8 mouse cellular contexts compared by ENCODE assay signal in genomic region chr16:30969266-30970064, GRCm38 (mm10).
A peak's percentile ranks its signal among the peaks of the same experiment; 100 is the strongest.
DNase-seq lines count a peak whose midpoint lies in the region; ATAC-seq and TF ChIP-seq lines count a peak whose summit lies in the region.

No protein-coding gene starts in this region.

- H3K27ac ChIP-seq in CH12.LX (ENCODE audit: insufficient read depth, low read depth), result no peak overlapping the region
- no peak overlapping the region for H3K27ac ChIP-seq in hindbrain, embryonic 11.5 days (ENCODE audit: low read depth, low read length)
- H3K27ac ChIP-seq in limb, embryonic 10.5 days, result peak overlapping the region; percentile 42; the same call in 1 of the 2 replicates
- H3K27ac ChIP-seq in midbrain, embryonic 11.5 days (ENCODE audit: low read depth, low read length), result no peak overlapping the region

- peaks cover 38 to 72% of the 10 kb centered on the region in 2 experiments for H3K4me1 ChIP-seq in CH12.LX (ENCODE audit: control insufficient read depth in 1 of 2, insufficient read depth in 2 of 2)
- H3K4me1 ChIP-seq in hindbrain, embryonic 11.5 days (replicated peaks; ENCODE audit: control insufficient read depth, insufficient read depth, low read length), result peaks cover 4% of the 10 kb centered on the region; the same call in 1 of the 2 replicates
- H3K4me1 ChIP-seq in limb, embryonic 10.5 days, result peaks cover 10% of the 10 kb centered on the region
- peaks cover 6% of the 10 kb centered on the region for H3K4me1 ChIP-seq in midbrain, embryonic 11.5 days (ENCODE audit: control insufficient read depth, insufficient read depth, low read length)

- 70% methylated on average over 18 of the region's 18 CpGs for whole genome bisulfite sequencing in hindbrain, embryonic 11.5 days
- 76% methylated on average over 18 of the region's 18 CpGs for WGBS in limb, embryonic 10.5 days
- 68% methylated on average over 18 of the region's 18 CpGs for WGBS in midbrain, embryonic 11.5 days

- H3K79me2 ChIP-seq in CH12.LX (replicated peaks; ENCODE audit: control insufficient read depth, extremely low read depth, insufficient read depth, poor library complexity, severe bottlenecking), result no peaks in the 10 kb centered on the region

- no peak overlapping the region for H3K4me2 ChIP-seq in CH12.LX (ENCODE audit: insufficient read depth, low read depth, poor library complexity, severe bottlenecking)
- H3K4me2 ChIP-seq in hindbrain, embryonic 11.5 days (replicated peaks; ENCODE audit: low read depth, low read length), result no peak overlapping the region
- no peak overlapping the region for H3K4me2 ChIP-seq in midbrain, embryonic 11.5 days

- no peak for TF ChIP-seq RAD21 in CH12.LX (IDR thresholded peaks at IDR 0.05; ENCODE audit: low read depth, low read length)

- no peak overlapping the region for H3K4me3 ChIP-seq in CH12.LX (replicated peaks in 1 of 3; ENCODE audit: low read depth in 2 of 3, low read length in 2 of 3, poor library complexity in 1 of 3)
- H3K4me3 ChIP-seq in hindbrain, embryonic 11.5 days (ENCODE audit: low read depth, low read length), result no peak overlapping the region
- H3K4me3 ChIP-seq in limb, embryonic 10.5 days, result no peak overlapping the region
- no peak overlapping the region for H3K4me3 ChIP-seq in midbrain, embryonic 11.5 days (ENCODE audit: low read depth, low read length)

- H3K9me3 ChIP-seq in CH12.LX (replicated peaks; ENCODE audit: low read length), result no peaks in the 10 kb centered on the region
- no peaks in the 10 kb centered on the region for H3K9me3 ChIP-seq in hindbrain, embryonic 11.5 days (ENCODE audit: control insufficient read depth, low read length)
- H3K9me3 ChIP-seq in limb, embryonic 10.5 days (replicated peaks), result no peaks in the 10 kb centered on the region
- no peaks in the 10 kb centered on the region for H3K9me3 ChIP-seq in midbrain, embryonic 11.5 days (ENCODE audit: control insufficient read depth, low read length)

- dilution Hi-C loops in CH12.LX (cut with MboI; ENCODE audit: extremely low pct_ligation_motif_present, extremely low pct_unique_long_range_greater_than_20kb, low sequenced_read_pairs), result no loop called here

- DNase-seq in embryo, embryonic 10 days (ENCODE audit: low spot score), result peak; percentile 57
- no peak for DNase-seq in embryo, embryonic 9.5 days (ENCODE audit: extremely low spot score)
- DNase-seq in CH12.LX (ENCODE audit: extremely low read depth), result no peak
- peak; percentile 27 for DNase-seq in hindbrain, embryonic 11.5 days (ENCODE audit: low spot score)
- no peak for DNase-seq in limb, embryonic 10.5 days (ENCODE audit: low spot score)
- DNase-seq in midbrain, embryonic 11.5 days (ENCODE audit: low spot score, missing footprints), result no peak
- no peak for DNase-seq in thymus, postnatal 0 days (ENCODE audit: low spot score)
- DNase-seq in thymus, postnatal 4 days, result no peak

- no peak for TF ChIP-seq EP300 in CH12.LX (IDR thresholded peaks at IDR 0.05; ENCODE audit: low read length)

- in situ Hi-C loops in CH12.LX (cut with MboI; ENCODE audit: low pct_ligation_motif_present, low pct_unique_long_range_greater_than_20kb, low sequenced_read_pairs), result loop anchor here (5.0 to 10.0 kb wide), 2 partner anchors 372 to 385 kb away; partner anchors contain the start of gene Fam43a

- no peak for ATAC-seq in hindbrain, embryonic 11.5 days (ENCODE audit: low FRiP score)
- ATAC-seq in midbrain, embryonic 11.5 days (ENCODE audit: low FRiP score), result peak; percentile 80; the same call in 1 of the 2 replicates

- H3K36me3 ChIP-seq in CH12.LX (replicated peaks in 1 of 2; ENCODE audit: control insufficient read depth in 1 of 2, insufficient read depth in 1 of 2, low read length in 1 of 2), result peaks cover 0 to 69% of the 10 kb centered on the region in 2 experiments
- H3K36me3 ChIP-seq in hindbrain, embryonic 11.5 days (ENCODE audit: control insufficient read depth, insufficient read depth, low read length), result no peaks in the 10 kb centered on the region
- H3K36me3 ChIP-seq in limb, embryonic 10.5 days, result peaks cover 3% of the 10 kb centered on the region; the same call in 1 of the 2 replicates
- H3K36me3 ChIP-seq in midbrain, embryonic 11.5 days (ENCODE audit: control insufficient read depth, insufficient read depth, low read length), result no peaks in the 10 kb centered on the region

- no peak for TF ChIP-seq CTCF in CH12.LX (conservative IDR thresholded peaks at IDR 0.05 in 1 of 2, IDR thresholded peaks at IDR 0.05 in 1 of 2; ENCODE audit: low read depth in 2 of 2, low read length in 2 of 2)

- H3K27me3 ChIP-seq in CH12.LX (replicated peaks), result no peaks in the 10 kb centered on the region
- no peaks in the 10 kb centered on the region for H3K27me3 ChIP-seq in hindbrain, embryonic 11.5 days (ENCODE audit: control insufficient read depth, insufficient read depth, low read length)
- no peaks in the 10 kb centered on the region for H3K27me3 ChIP-seq in limb, embryonic 10.5 days (ENCODE audit: low read depth, poor library complexity, severe bottlenecking)
- H3K27me3 ChIP-seq in midbrain, embryonic 11.5 days (ENCODE audit: control insufficient read depth, insufficient read depth, low read length), result no peaks in the 10 kb centered on the region

- H3K9ac ChIP-seq in CH12.LX (ENCODE audit: insufficient read depth, low read depth), result no peak overlapping the region
- no peak overlapping the region for H3K9ac ChIP-seq in hindbrain, embryonic 11.5 days (ENCODE audit: low read depth, low read length)
- H3K9ac ChIP-seq in midbrain, embryonic 11.5 days (ENCODE audit: low read length), result no peak overlapping the region

- TF ChIP-seq POLR2A in CH12.LX (IDR thresholded peaks at IDR 0.05; ENCODE audit: low read depth, low read length), result no peak

TF ChIP-seq in CH12.LX, 34 proteins besides CTCF, POLR2A, EP300 and RAD21:
- no peak for TF ChIP-seq MAX (IDR thresholded peaks at IDR 0.05; ENCODE audit: low read length)
- TF ChIP-seq USF1 (IDR thresholded peaks at IDR 0.05; ENCODE audit: low read depth, low read length), result peak; percentile 37; the same call in 1 of the 2 replicates
- no peak for TF ChIP-seq ZMIZ1 (IDR thresholded peaks at IDR 0.05; ENCODE audit: low read depth, low read length)

Comparison
In these comparisons a context has a peak if more than half of its experiments do, and no peak if none do; other contexts are left out.
1. DNase-seq: peak in embryo, embryonic 10 days (single experiment) and hindbrain, embryonic 11.5 days (single experiment); none in embryo, embryonic 9.5 days (single experiment), CH12.LX (single experiment), limb, embryonic 10.5 days (single experiment), midbrain, embryonic 11.5 days (single experiment), thymus, postnatal 0 days (single experiment) and thymus, postnatal 4 days (single experiment).